Mouse (Mus musculus) bone marrow, adult 2 months (tissue): Measurements from ENCODE around the gene Cdc42ep1.

Source experiments
- CTCF ChIP-seq: fragments of 200-500 bp; IDR thresholded peaks from 2 replicates; pipeline ENCODE4 v1.5.1; 2011; ENCODE audit warnings: low read length, control low read depth; ENCODE audit not compliant: control insufficient read depth, insufficient read depth
- POLR2A ChIP-seq: fragments of 200-500 bp; IDR thresholded peaks from 2 replicates; pipeline ENCODE4 v1.6.1; 2011; ENCODE audit warnings: low read depth, mild to moderate bottlenecking, control low read depth, low read length, borderline replicate concordance; ENCODE audit not compliant: control insufficient read depth

- TF ChIP-seq CTCF (no peak), POLR2A (no peak)
These were observed 12.8 kb upstream of the Cdc42ep1 start for GRCm38 (mm10) chr15:78829636-78830035.
